Mouse (Mus musculus) limb, embryonic 11.5 days (tissue): ENCODE measurements around the gene Fkbp15. TPM values are rescaled to one million over a fixed set of nuclear protein-coding genes. Genes with fewer than 3 reads are reported as not detected.

Source experiments
- ATAC-seq: fragments of 200-750 bp; cut with Nextera tagmentation; 2 replicates; pipeline ENCODE4 v1.8.0; 2017; ENCODE audit warnings: low read depth; ENCODE audit not compliant: insufficient number of reproducible peaks, low FRiP score, low TSS enrichment
- DNase-seq: peaks from one replicate; pipeline ENCODE4 v3.0.0-alpha.2; 2015; ENCODE audit warnings: low spot score
- H3K27ac ChIP-seq: fragments of 300-500 bp; sonication (generic); replicated peaks from 2 replicates; pipeline ENCODE4 v1.5.1; 2014; ENCODE audit warnings: low read depth, mild to moderate bottlenecking, low read length
- H3K27me3 ChIP-seq: fragments of 300-500 bp; sonication (generic); 2 replicates; pipeline ENCODE4 v1.6.1; 2014; ENCODE audit warnings: mild to moderate bottlenecking, low read length, mixed read lengths; ENCODE audit not compliant: control insufficient read depth, insufficient read depth
- H3K36me3 ChIP-seq: fragments of 300-500 bp; sonication (generic); 2 replicates; pipeline ENCODE4 v1.6.1; 2014; ENCODE audit warnings: mild to moderate bottlenecking, low read length, moderate library complexity, mixed read lengths; ENCODE audit not compliant: control insufficient read depth, insufficient read depth
- H3K4me1 ChIP-seq: fragments of 300-500 bp; sonication (generic); 2 replicates; pipeline ENCODE4 v1.6.1; 2014; ENCODE audit warnings: low read length, mixed read lengths; ENCODE audit not compliant: control insufficient read depth, insufficient read depth
- H3K4me2 ChIP-seq: fragments of 300-500 bp; sonication (generic); 2 replicates; pipeline ENCODE4 v1.6.1; 2014; ENCODE audit warnings: low read depth, mild to moderate bottlenecking, moderate library complexity; ENCODE audit not compliant: severe bottlenecking
- H3K4me3 ChIP-seq: fragments of 300-500 bp; sonication (generic); 2 replicates; pipeline ENCODE4 v1.5.1; 2014; ENCODE audit warnings: low read depth, low read length
- H3K9ac ChIP-seq: fragments of 300-500 bp; sonication (generic); 2 replicates; pipeline ENCODE4 v1.6.1; 2014; ENCODE audit warnings: mild to moderate bottlenecking, low read length
- H3K9me3 ChIP-seq: fragments of 300-500 bp; sonication (generic); 2 replicates; pipeline ENCODE4 v1.6.1; 2016; ENCODE audit warnings: low read length; ENCODE audit not compliant: control insufficient read depth
- WGBS: fragments of 180-500 bp; shearing (Covaris S2); extraction: QIAGEN DNeasy Blood & Tissue Kit; methylation state at CpG from one replicate; pipeline ENCODE4 v1.1.7; 2014; 5-methylcytosine and 5-hydroxymethylcytosine counted together
- polyA plus RNA-seq: library from polyadenylated mRNA; unstranded; fragments of >200 nt; fragmentation: Nextera tagmentation; extraction: Ambion mirVana; gene quantifications from 2 replicates; pipeline ENCODE4 v1.2.1, GENCODE M21; 2014

Gene Fkbp15
- polyA plus RNA-seq, 1 experiment from 2014 or later: 19.9 TPM

GRCm38 (mm10) chr4:62364299-62364698 lies 4.0 kb upstream of the Fkbp15 start:
- no peak for ATAC-seq
- no peak for DNase-seq
- peaks cover 5% of the 10 kb centered on the region for H3K4me1 ChIP-seq
- H3K4me3 ChIP-seq: no peak overlapping the region
- no peak overlapping the region for H3K4me2 ChIP-seq
- H3K27me3 ChIP-seq: no peaks in the 10 kb centered on the region
- whole genome bisulfite sequencing: 91% methylated on average over 8 of the region's 8 CpGs
- H3K27ac ChIP-seq: no peak overlapping the region
- no peaks in the 10 kb centered on the region for H3K9me3 ChIP-seq
- H3K36me3 ChIP-seq: no peaks in the 10 kb centered on the region
- H3K9ac ChIP-seq: no peak overlapping the region

DNA sequence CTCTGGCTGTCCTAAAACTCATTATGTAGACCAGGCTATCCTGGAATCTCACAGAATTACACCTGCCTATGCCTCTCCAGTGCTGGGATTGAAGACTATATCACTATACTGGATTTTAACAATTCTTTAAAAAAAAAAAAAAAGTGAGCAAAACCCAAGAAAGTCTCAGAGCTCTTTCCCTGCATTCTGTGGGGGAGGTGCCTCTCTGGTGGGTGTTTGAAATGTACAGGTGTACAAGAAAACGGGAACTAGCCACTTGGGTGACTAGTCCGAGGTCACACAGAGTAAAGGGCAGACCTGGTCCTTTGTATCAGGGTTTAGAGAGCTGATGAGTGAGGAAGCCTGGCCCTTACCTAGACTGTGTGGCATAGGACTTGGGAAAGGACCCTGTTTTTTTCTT lies 2.1 kb upstream of the Fkbp15 start:
- Histone ChIP-seq H3K4me1 (peaks cover 6% of the 10 kb centered on the region), H3K36me3 (no peaks in the 10 kb centered on the region), H3K27me3 (no peaks in the 10 kb centered on the region), H3K9me3 (no peaks in the 10 kb centered on the region), H3K27ac (no peak overlapping the region), H3K4me2 (no peak overlapping the region), H3K4me3 (no peak overlapping the region), H3K9ac (no peak overlapping the region)
- 83% methylated on average over 2 of the region's 2 CpGs for WGBS
- ATAC-seq: no peak
- DNase-seq: no peak

- H3K27ac ChIP-seq: no peak overlapping the region
- H3K36me3 ChIP-seq: no peaks in the 10 kb centered on the region
- no peak overlapping the region for H3K9ac ChIP-seq
- no peak overlapping the region for H3K4me3 ChIP-seq
- no peak for ATAC-seq
- H3K4me1 ChIP-seq: peaks cover 6% of the 10 kb centered on the region
- no peak for DNase-seq
- 98% methylated on average over 1 of the region's 1 CpGs for WGBS
- peak overlapping the region; percentile 69; the same call in 1 of the 2 replicates for H3K4me2 ChIP-seq
- no peaks in the 10 kb centered on the region for H3K9me3 ChIP-seq
- H3K27me3 ChIP-seq: no peaks in the 10 kb centered on the region
Observed at GRCm38 (mm10) chr4:62361997-62362396, 1.6 kb upstream of the Fkbp15 start.

DNA sequence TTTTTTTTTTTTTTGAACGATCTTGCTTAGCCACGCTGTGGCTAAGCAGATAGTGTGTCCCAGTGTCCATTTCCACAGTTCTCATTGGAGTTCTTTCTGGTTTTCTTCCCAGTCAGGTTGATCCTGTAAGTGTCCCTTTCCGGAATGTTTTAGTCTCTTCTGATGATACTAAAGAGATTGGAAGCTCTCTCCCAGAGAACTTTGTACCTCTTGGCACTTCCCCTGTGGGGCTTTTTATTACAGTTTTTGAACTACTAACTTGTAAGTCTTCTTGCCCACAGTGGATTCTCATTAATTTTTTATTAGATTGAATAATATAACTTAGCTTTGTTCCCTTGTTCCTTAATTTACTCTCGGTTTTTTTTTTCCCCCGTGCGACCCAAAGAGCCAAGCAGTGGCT lies 1.2 kb upstream of the Fkbp15 start:
- DNase-seq: no peak
- peak overlapping the region; percentile 69 for H3K4me2 ChIP-seq

DNA sequence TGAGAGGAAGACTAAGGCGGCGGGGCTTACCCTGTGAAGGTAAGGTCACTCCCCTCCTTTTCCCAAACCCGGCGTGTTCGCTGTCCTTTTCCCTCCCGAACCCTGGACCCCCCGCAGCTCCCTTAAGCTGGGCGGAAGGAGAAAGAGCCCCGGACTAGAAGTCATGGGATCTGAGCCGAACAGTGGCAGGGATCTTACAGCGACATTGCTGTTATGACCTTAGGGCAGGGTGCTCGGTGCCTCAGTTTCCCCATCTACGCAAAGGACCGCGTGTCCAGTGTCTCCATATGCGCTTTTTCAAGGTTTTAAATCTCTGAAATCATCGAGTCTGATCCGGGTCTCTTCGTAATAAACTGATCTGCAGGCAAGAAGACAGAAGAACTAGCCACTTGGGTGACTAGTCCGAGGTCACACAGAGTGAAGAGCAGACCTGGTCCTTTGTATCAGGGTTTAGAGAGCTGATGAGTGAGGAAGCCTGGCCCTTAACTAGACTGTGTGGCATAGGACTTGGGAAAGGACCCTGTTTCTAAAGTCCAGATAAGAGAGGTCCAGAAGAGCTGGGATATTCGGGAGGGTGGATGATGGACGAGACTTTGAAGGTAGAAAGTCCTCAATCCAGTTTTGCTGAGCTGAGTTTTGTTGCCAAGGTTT lies 582 bp upstream of the Fkbp15 start:
- Histone ChIP-seq H3K36me3 (no peaks in the 10 kb centered on the region), H3K4me3 (peak overlapping the region; percentile 71), H3K4me1 (peaks cover 6% of the 10 kb centered on the region), H3K27me3 (no peaks in the 10 kb centered on the region), H3K27ac (0 out of 2 replicates have a peak overlapping the region, but pooled peaks have one; percentile 8), H3K4me2 (peak overlapping the region; percentile 69), H3K9me3 (no peaks in the 10 kb centered on the region), H3K9ac (peak overlapping the region; percentile 73)
- peak; percentile 28 for ATAC-seq
- WGBS: under 1% methylated on average over 22 of the region's 22 CpGs
- DNase-seq: no peak

More for the DNA sequence above, 1.2 kb upstream of the Fkbp15 start:
- WGBS: 67% methylated on average over 6 of the region's 6 CpGs
- ATAC-seq: no peak
- Histone ChIP-seq H3K4me3 (peak overlapping the region; percentile 71), H3K4me1 (peaks cover 6% of the 10 kb centered on the region), H3K27ac (no peak overlapping the region), H3K36me3 (no peaks in the 10 kb centered on the region), H3K27me3 (no peaks in the 10 kb centered on the region), H3K9ac (no peak overlapping the region), H3K9me3 (no peaks in the 10 kb centered on the region)

- Histone ChIP-seq H3K9ac (peak overlapping the region; percentile 52), H3K4me2 (peak overlapping the region; percentile 69), H3K36me3 (no peaks in the 10 kb centered on the region), H3K4me1 (peaks cover 6% of the 10 kb centered on the region), H3K9me3 (no peaks in the 10 kb centered on the region), H3K27ac (no peak overlapping the region), H3K27me3 (no peaks in the 10 kb centered on the region), H3K4me3 (peak overlapping the region; percentile 71)
- 51% methylated on average over 7 of the region's 7 CpGs for WGBS
- DNase-seq: no peak
- no peak for ATAC-seq
Observed at GRCm38 (mm10) chr4:62359256-62359775, 1.0 kb downstream of the Fkbp15 start.

DNA sequence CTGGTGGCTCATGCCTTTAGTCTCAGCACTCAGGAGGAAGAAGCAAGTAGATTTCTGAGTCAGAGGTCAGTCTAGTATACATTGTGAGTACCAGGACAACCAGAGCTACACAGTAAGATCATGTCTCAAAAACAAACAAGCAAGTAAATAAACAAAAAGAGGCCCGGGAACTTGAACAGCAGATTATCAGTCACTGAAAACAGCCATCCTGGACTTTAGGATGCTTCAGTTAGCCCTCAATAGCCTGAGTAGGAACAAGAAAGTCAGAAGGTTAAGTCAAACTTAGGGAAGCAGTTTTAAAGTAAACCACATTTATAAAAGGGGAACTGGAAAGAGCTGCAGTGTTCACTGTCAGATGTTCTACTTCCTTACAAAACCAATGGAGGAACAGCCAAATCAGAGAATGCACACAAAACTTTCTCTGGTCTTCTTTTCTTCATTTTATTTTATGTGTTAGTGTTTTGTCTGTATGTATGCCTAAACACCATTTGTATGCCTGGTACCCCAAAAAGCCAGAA lies 2.7 kb downstream of the Fkbp15 start:
- Histone ChIP-seq H3K4me3 (no peak overlapping the region), H3K9me3 (no peaks in the 10 kb centered on the region), H3K4me1 (peaks cover 6% of the 10 kb centered on the region), H3K36me3 (no peaks in the 10 kb centered on the region), H3K4me2 (no peak overlapping the region), H3K27ac (no peak overlapping the region), H3K27me3 (no peaks in the 10 kb centered on the region), H3K9ac (no peak overlapping the region)
- no peak for ATAC-seq
- 88% methylated on average over 1 of the region's 1 CpGs for WGBS
- DNase-seq: no peak

- 92% methylated on average over 2 of the region's 2 CpGs for WGBS
- Histone ChIP-seq H3K4me1 (no peaks in the 10 kb centered on the region), H3K36me3 (no peaks in the 10 kb centered on the region), H3K4me3 (no peak overlapping the region), H3K27me3 (no peaks in the 10 kb centered on the region), H3K27ac (no peak overlapping the region), H3K4me2 (no peak overlapping the region), H3K9ac (no peak overlapping the region), H3K9me3 (no peaks in the 10 kb centered on the region)
- no peak for DNase-seq
- ATAC-seq: no peak
Observed at GRCm38 (mm10) chr4:62349371-62349770, 11.0 kb downstream of the Fkbp15 start.
